Mouse (Mus musculus): Measurements from ENCODE around the gene Sval3. TPM values are rescaled to one million over a fixed set of nuclear protein-coding genes. Genes with fewer than 3 reads are reported as not detected.

Gene Sval3
- total RNA-seq (2014; fragmentation: Nextera tagmentation) (not detected in 2 replicates), total RNA-seq (2017) (not detected in 2 replicates)

GRCm38 (mm10) chr6:41967840-41968239, at the start of gene Sval3:
Gene Sval3, plus strand, starts transcription at chr6:41968140.
- ATAC-seq (replicated peaks; ENCODE audit: poor library complexity, severe bottlenecking), result no peak

DNA sequence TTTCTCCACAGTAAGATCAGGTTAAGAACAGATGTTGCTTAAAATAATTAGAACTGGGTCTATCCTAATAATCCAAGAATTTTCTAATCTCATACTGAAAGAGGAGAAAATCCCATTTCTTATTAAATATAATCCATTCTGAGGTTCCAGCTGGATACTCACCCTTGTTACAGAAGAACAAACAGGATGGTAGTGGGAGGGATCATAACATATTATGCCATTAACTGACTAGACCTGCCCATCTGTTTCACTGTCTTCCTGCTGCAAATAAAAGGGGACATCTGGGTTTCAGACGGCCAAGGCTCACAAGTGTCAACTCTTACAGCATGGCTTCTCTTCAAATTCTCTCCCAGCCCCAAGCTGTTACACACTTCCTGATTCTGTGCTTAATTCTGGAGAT, 16.6 kb upstream of the Sval3 start, which contains the start of gene Sval1:
TSS of gene Sval1 (plus strand) at position 301 of the 400 bp plus-strand sequence.
- ATAC-seq (replicated peaks; ENCODE audit: poor library complexity, severe bottlenecking), result no peak

Other genes starting within 250 kb of the Sval3 start
- gene Olfr459, start 193.0 kb upstream of the Sval3 start, total RNA-seq (2014; fragmentation: Nextera tagmentation), result not detected in 2 replicates
- gene Olfr459, start 193.0 kb upstream of the Sval3 start, total RNA-seq (2017), result not detected in 2 replicates
- not detected in 2 replicates for gene Pip, start 120.6 kb upstream of the Sval3 start, total RNA-seq (2014; fragmentation: Nextera tagmentation)
- gene Pip, start 120.6 kb upstream of the Sval3 start, total RNA-seq (2017), result not detected in 2 replicates
- not detected in 2 replicates for gene Sval2, start 115.2 kb upstream of the Sval3 start, total RNA-seq (2014; fragmentation: Nextera tagmentation)
- gene Sval2, start 115.2 kb upstream of the Sval3 start, total RNA-seq (2017), result not detected in 2 replicates
- not detected in 2 replicates for gene Sval1, start 16.5 kb upstream of the Sval3 start, total RNA-seq (2014; fragmentation: Nextera tagmentation)
- gene Sval1, start 16.5 kb upstream of the Sval3 start, total RNA-seq (2017), result not detected in 2 replicates
- gene Sva, start 70.3 kb downstream of the Sval3 start, total RNA-seq (2014; fragmentation: Nextera tagmentation), result not detected in 2 replicates
- gene Sva, start 70.3 kb downstream of the Sval3 start, total RNA-seq (2017), result not detected in 2 replicates
- not detected in 2 replicates for gene Tas2r139, start 172.8 kb downstream of the Sval3 start, total RNA-seq (2014; fragmentation: Nextera tagmentation)
- gene Tas2r139, start 172.8 kb downstream of the Sval3 start, total RNA-seq (2017), result not detected in 2 replicates
- not detected in 2 replicates for gene Tas2r144, start 247.2 kb downstream of the Sval3 start, total RNA-seq (2014; fragmentation: Nextera tagmentation)
- not detected in 2 replicates for gene Tas2r144, start 247.2 kb downstream of the Sval3 start, total RNA-seq (2017)

All from granulocyte monocyte progenitor cell, adult 5-6 weeks (primary cell).